ENCODE assay signal across 8 mouse cellular contexts in the genomic region with DNA sequence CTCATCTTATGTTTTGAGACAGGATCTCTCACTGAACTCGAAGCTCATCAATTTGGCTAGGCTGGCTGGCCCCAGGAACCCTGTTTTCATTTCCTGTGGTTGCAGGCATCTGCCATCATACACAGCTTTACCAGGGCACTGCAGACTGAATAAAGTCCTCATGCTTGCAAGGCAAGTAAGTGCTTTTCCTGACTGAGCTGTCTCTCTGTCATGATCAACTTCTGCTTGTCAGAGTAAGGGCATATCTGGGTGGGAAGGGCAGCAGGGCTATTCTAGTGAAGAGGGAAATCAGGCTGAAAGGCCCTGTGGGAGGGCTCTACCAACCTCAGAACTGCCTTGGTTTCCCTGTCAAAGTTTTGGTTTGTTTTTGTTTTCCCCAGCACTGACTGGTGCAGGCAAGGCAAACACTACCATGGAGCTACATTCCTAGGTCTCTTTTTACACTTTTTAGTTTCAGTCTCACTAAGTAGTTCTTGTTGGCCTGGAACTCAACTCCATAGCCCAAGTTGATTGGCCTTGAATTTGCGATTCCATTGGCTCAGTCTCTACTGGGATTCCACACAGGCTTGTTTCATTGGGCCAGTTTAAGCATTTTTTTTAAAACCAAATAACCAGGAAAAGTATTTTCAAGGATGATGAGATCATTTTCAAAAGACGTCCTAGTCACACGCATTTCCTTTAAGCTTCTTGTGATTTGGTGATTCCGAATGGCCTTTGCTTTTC. TPM values are rescaled to one million over a fixed set of nuclear protein-coding genes. Genes with fewer than 3 reads are reported as not detected.
DNase-seq lines count a peak whose midpoint lies in the region; ATAC-seq lines count a peak whose summit lies in the region.

No protein-coding gene starts in this region.

- peak; percentile 16; the same call in 1 of the 2 replicates for ATAC-seq in limb, embryonic 13.5 days (ENCODE audit: low FRiP score, low read depth)
- ATAC-seq in neural tube, embryonic 13.5 days (ENCODE audit: low read depth): no peak
- no peak for ATAC-seq in frontal cortex, adult (ENCODE audit: low TSS enrichment)

- 24% methylated on average over 5 of the region's 5 CpGs for WGBS in limb, embryonic 13.5 days
- WGBS in neural tube, embryonic 13.5 days: 30% methylated on average over 5 of the region's 5 CpGs

- no peak overlapping the region for H3K9ac ChIP-seq in limb, embryonic 13.5 days
- no peak overlapping the region for H3K9ac ChIP-seq in neural tube, embryonic 13.5 days

- no peaks in the 10 kb centered on the region for H3K27me3 ChIP-seq in limb, embryonic 13.5 days
- H3K27me3 ChIP-seq in neural tube, embryonic 13.5 days: no peaks in the 10 kb centered on the region

- peak overlapping the region; percentile 68 for H3K4me2 ChIP-seq in limb, embryonic 13.5 days (replicated peaks)
- peak overlapping the region; percentile 56 for H3K4me2 ChIP-seq in neural tube, embryonic 13.5 days

- peak; percentile 61 for DNase-seq in 416B (ENCODE audit: low read depth)
- peak; percentile 84 for DNase-seq in NIH3T3 (ENCODE audit: low read depth)
- DNase-seq in heart, adult 8-10 months (ENCODE audit: low spot score): peak; percentile 62
- no peak for DNase-seq in right cerebral cortex, postnatal 36 days (ENCODE audit: low spot score in 2 of 2)
- no peak for DNase-seq in layer of hippocampus, postnatal 25 days (ENCODE audit: extremely low spot score in 1 of 2, low spot score in 1 of 2)

- peak overlapping the region; percentile 79 for H3K27ac ChIP-seq in limb, embryonic 13.5 days
- peak overlapping the region; percentile 81 for H3K27ac ChIP-seq in neural tube, embryonic 13.5 days (replicated peaks)

- H3K4me3 ChIP-seq in limb, embryonic 13.5 days: peak overlapping the region; percentile 36
- H3K4me3 ChIP-seq in neural tube, embryonic 13.5 days: no peak overlapping the region

- no peaks in the 10 kb centered on the region for H3K36me3 ChIP-seq in limb, embryonic 13.5 days
- H3K36me3 ChIP-seq in neural tube, embryonic 13.5 days: no peaks in the 10 kb centered on the region

- H3K4me1 ChIP-seq in limb, embryonic 13.5 days: peaks cover 22% of the 10 kb centered on the region
- H3K4me1 ChIP-seq in neural tube, embryonic 13.5 days (replicated peaks): peaks cover 19% of the 10 kb centered on the region

- peaks cover 3% of the 10 kb centered on the region; the same call in 1 of the 2 replicates for H3K9me3 ChIP-seq in limb, embryonic 13.5 days
- H3K9me3 ChIP-seq in neural tube, embryonic 13.5 days: no peaks in the 10 kb centered on the region

RNA-seq across cellular contexts. Expression of a gene that starts 31.7 kb away (rescaled TPM):
- 100 to 1,000 TPM; 294 to 330 (median 319) TPM for total RNA-seq in heart, adult 8-10 months (2022)
- 229 and 243 TPM in 2 replicates for polyA plus RNA-seq in limb, embryonic 13.5 days (2015; fragmentation: Nextera tagmentation; extraction: Ambion mirVana)
- 126 and 134 TPM in 2 replicates for polyA plus RNA-seq in neural tube, embryonic 13.5 days (2015; fragmentation: Nextera tagmentation; extraction: Ambion mirVana)
- total RNA-seq in layer of hippocampus, postnatal 25 days (2021): 10 to 100 TPM; 49.0 to 51.7 TPM

Comparison
In these comparisons a context has a peak if more than half of its experiments do, and no peak if none do; other contexts are left out.
1. DNase-seq: peak in 416B (single experiment), NIH3T3 (single experiment) and heart, adult 8-10 months (single experiment); none in right cerebral cortex, postnatal 36 days (0 of 2) and layer of hippocampus, postnatal 25 days (0 of 2).
2. RNA of a gene that starts 31.7 kb away (total RNA-seq): 294 to 330 TPM in heart, adult 8-10 months; 49.0 to 51.7 TPM in layer of hippocampus, postnatal 25 days; every median in the first group is over 4 times any median in the second.